In the genomic region with DNA sequence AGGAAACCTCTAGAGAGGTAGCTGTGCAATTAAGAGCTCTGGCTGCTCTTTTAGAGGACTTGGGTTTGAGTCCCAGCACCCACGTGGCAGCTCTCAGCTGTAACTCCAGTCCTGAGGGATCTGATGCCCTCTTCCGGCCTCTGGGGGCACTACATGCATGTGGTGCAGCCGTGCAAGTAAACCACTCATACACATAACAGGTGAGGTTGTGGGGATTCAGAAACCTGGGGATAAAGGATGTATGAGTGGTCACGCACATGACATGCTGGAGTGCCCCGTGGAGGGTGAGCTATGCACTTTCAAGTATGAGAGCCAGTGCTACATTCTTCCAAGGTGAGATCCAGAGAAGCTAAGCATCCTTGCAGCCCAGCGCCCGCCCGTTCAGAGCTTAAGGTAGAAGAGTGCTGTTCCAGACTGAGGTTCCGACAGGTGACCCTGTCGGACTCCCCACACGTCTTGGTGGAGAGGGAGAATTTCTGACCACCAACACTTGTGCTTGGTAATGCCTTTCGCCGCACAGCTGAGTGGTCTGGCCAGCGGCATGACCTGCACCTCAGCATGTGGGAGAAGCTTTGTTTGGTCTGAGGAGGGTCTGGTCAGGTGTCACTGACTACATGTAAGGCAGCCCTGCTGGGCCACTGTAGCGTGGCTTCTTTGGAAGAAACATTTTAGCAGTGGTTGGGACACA, we compare ENCODE assay signal across 24 mouse cellular contexts. TPM values are rescaled to one million over a fixed set of nuclear protein-coding genes. Genes with fewer than 3 reads are reported as not detected.
DNase-seq lines count a peak whose midpoint lies in the region; TF ChIP-seq lines count a peak whose summit lies in the region.
"Had no signal": no experiment of that assay in that cellular context is flagged by ENCODE, and none has a peak within 500 bp of the region (broad histone marks: within the 10 kb centered on the region; RNA-seq: fewer than 3 reads in every experiment).

No protein-coding gene starts in this region.

- peak; percentile 32; the same call in 1 of the 2 replicates for TF ChIP-seq CTCF in layer of hippocampus, adult 2 months (conservative IDR thresholded peaks at IDR 0.05)

- no peak overlapping the region for H3K4me3 ChIP-seq in layer of hippocampus, adult 2 months
- H3K4me3 ChIP-seq: forebrain, embryonic 10.5 days; hindbrain, embryonic 13.5 days; kidney, embryonic 15.5 days; liver, embryonic 12.5 days; myocyte; neural tube, embryonic 13.5 days had no signal

- H3K27ac ChIP-seq in layer of hippocampus, adult 2 months, result no peak overlapping the region
- H3K27ac ChIP-seq: forebrain, embryonic 10.5 days; hindbrain, embryonic 13.5 days; kidney, embryonic 15.5 days; liver, embryonic 12.5 days; neural tube, embryonic 13.5 days had no signal

- peak; percentile 82 for DNase-seq in heart, adult 11 months
- no peak for DNase-seq in heart, adult 8-10 months (ENCODE audit: low spot score)
- DNase-seq in layer of hippocampus, adult 2 months (ENCODE audit: low spot score in 2 of 2), result no peak
- no peak for DNase-seq in layer of hippocampus, adult 11-12 months (ENCODE audit: low spot score)
- peak; percentile 84 for DNase-seq in ES-CJ7 (ENCODE audit: low read depth, low spot score)
- peak; percentile 87 for DNase-seq in ZHBTc4 (ENCODE audit: low read depth, low spot score)
- DNase-seq in layer of hippocampus, postnatal 10 days (ENCODE audit: low spot score in 2 of 2), result no peak
- DNase-seq in left cerebral cortex, adult 9 months (ENCODE audit: low spot score in 2 of 2), result no peak
- DNase-seq: adrenal gland, adult 2 months; cerebellum, adult 11 months; cerebellum, postnatal 10 days; heart, adult 18-20 months; heart, postnatal 36 days; lung, embryonic 14.5 days; lung, postnatal 36 days; retina, postnatal 1 day; right cerebral cortex, postnatal 25 days; thymus, postnatal 14 days had no signal

RNA-seq across cellular contexts. Expression of a gene that starts 40.2 kb away (rescaled TPM):
- total RNA-seq in heart, adult 8-10 months (2022), result 10 to 100 TPM; 30.5 to 35.7 (median 34.9) TPM
- total RNA-seq in layer of hippocampus, adult 2 months (2021), result 10 to 100 TPM; 48.3 to 51.5 TPM
- 10 to 100 TPM; 51.8 to 54.2 TPM for total RNA-seq in layer of hippocampus, postnatal 10 days (2021)

RNA-seq across cellular contexts. Expression of a gene that starts 40.2 kb away (rescaled TPM):
- total RNA-seq in heart, adult 8-10 months (2022), result 10 to 100 TPM; 20.9 to 25.9 (median 22.3) TPM
- 10 to 100 TPM; 25.7 to 25.9 TPM for total RNA-seq in layer of hippocampus, adult 2 months (2021)
- total RNA-seq in layer of hippocampus, postnatal 10 days (2021), result 10 to 100 TPM; 24.3 to 29.0 TPM

RNA-seq across cellular contexts. Expression of a gene that starts 57.7 kb away (rescaled TPM):
- total RNA-seq in heart, adult 8-10 months (2022), result 100 to 1,000 TPM; 123 to 169 (median 129) TPM
- 10 to 100 TPM; 22.4 to 26.5 TPM for total RNA-seq in layer of hippocampus, adult 2 months (2021)
- 10 to 100 TPM; 52.5 to 60.3 TPM for total RNA-seq in layer of hippocampus, postnatal 10 days (2021)

Comparison
In these comparisons a context has a peak if more than half of its experiments do, and no peak if none do; other contexts are left out.
1. DNase-seq: peak in heart, adult 11 months (single experiment), ES-CJ7 (single experiment) and ZHBTc4 (single experiment); none in heart, adult 8-10 months (single experiment), layer of hippocampus, adult 2 months (0 of 2), layer of hippocampus, adult 11-12 months (single experiment), layer of hippocampus, postnatal 10 days (0 of 2) and left cerebral cortex, adult 9 months (0 of 2).